Mouse (Mus musculus) liver, embryonic 14.5 days (tissue): ENCODE results near the gene Igfbp2. TPM values are rescaled to one million over a fixed set of nuclear protein-coding genes. Genes with fewer than 3 reads are reported as not detected.

Experiments
- ATAC-seq: fragments of 200-750 bp; cut with Nextera tagmentation; 2 replicates; pipeline ENCODE4 v1.8.0; 2017; ENCODE audit warnings: moderate number of reproducible peaks, mild to moderate bottlenecking, moderate library complexity; ENCODE audit not compliant: insufficient read depth
- DNase-seq, 3 experiments: peaks; one replicate each; pipeline ENCODE4 v3.0.0-alpha.2; 2012 to 2013; ENCODE audit warnings: low read depth in 3 of 3, low spot score in 3 of 3
- H3K27ac ChIP-seq: fragments of 300-500 bp; sonication (generic); 2 replicates; pipeline ENCODE4 v1.5.1; 2014; ENCODE audit warnings: moderate library complexity, mild to moderate bottlenecking, control low read depth, inconsistent platforms
- H3K27me3 ChIP-seq: fragments of 300-500 bp; sonication (generic); 2 replicates; pipeline ENCODE4 v1.6.1; 2014; ENCODE audit warnings: mild to moderate bottlenecking, low read length, moderate library complexity; ENCODE audit not compliant: control insufficient read depth, insufficient read depth
- H3K36me3 ChIP-seq: fragments of 300-500 bp; sonication (generic); replicated peaks from 2 replicates; pipeline ENCODE4 v1.6.1; 2014; ENCODE audit warnings: low read depth; ENCODE audit not compliant: control insufficient read depth, insufficient read depth
- H3K4me1 ChIP-seq, 2 experiments: fragments of 200-500 bp in 1 of 2; fragments of 300-500 bp in 1 of 2; sonication (generic) in 1 of 2; replicated peaks; 2 replicates each; pipeline ENCODE4 v1.6.1; 2012 to 2014; ENCODE audit warnings: antibody characterized with exemption in 1 of 2, inconsistent platforms in 1 of 2, low read length in 1 of 2; ENCODE audit not compliant: control insufficient read depth in 2 of 2, insufficient read depth in 2 of 2
- H3K4me2 ChIP-seq: fragments of 300-500 bp; sonication (generic); 2 replicates; pipeline ENCODE4 v1.6.1; 2014; ENCODE audit warnings: low read depth, mild to moderate bottlenecking, control low read depth, moderate library complexity
- H3K4me3 ChIP-seq, 2 experiments: fragments of 200-500 bp in 1 of 2; fragments of 300-500 bp in 1 of 2; sonication (generic) in 1 of 2; 2 replicates each; pipeline ENCODE4 v1.5.1; 2012 to 2014; ENCODE audit warnings: low read depth in 2 of 2, low read length in 2 of 2, mild to moderate bottlenecking in 2 of 2, control low read depth in 1 of 2, inconsistent platforms in 1 of 2, moderate library complexity in 1 of 2; ENCODE audit not compliant: insufficient read depth in 1 of 2
- H3K9ac ChIP-seq: fragments of 300-500 bp; sonication (generic); replicated peaks from 2 replicates; pipeline ENCODE4 v1.6.1; 2014; ENCODE audit warnings: mild to moderate bottlenecking, control low read depth, moderate library complexity
- H3K9me3 ChIP-seq: fragments of 300-500 bp; sonication (generic); 2 replicates; pipeline ENCODE4 v1.6.1; 2016; ENCODE audit warnings: low read length, mixed read lengths; ENCODE audit not compliant: control insufficient read depth
- CTCF ChIP-seq: IDR thresholded peaks from 2 replicates; pipeline ENCODE4 v1.5.1; 2016; ENCODE audit warnings: antibody characterized with exemption, low read depth, control low read depth
- EP300 ChIP-seq: IDR thresholded peaks from 2 replicates; pipeline ENCODE4 v1.6.1; 2016; ENCODE audit warnings: antibody characterized with exemption, low read depth
- WGBS: fragments of 180-500 bp; shearing (Covaris S2); extraction: QIAGEN DNeasy Blood & Tissue Kit; methylation state at CpG from one replicate; pipeline ENCODE4 v1.1.7; 2014; ENCODE audit not compliant: insufficient replicate concordance; 5-methylcytosine and 5-hydroxymethylcytosine counted together
- polyA plus RNA-seq, 2 experiments: library from polyadenylated mRNA; depleted of rRNA in 1 of 2; stranded (reverse) in 1 of 2; unstranded in 1 of 2; fragments of >200 nt; fragmentation: Nextera tagmentation in 1 of 2; extraction: Ambion mirVana in 1 of 2; gene quantifications; 2 replicates each; pipeline versions ENCODE4 v1.2.1 to v1.2.3; 2012 to 2014

Igfbp2 gene
- polyA plus RNA-seq, 2 experiments = 2.3 to 2.4 TPM

GRCm38 (mm10) chr1:72860502-72860901 lies 36.2 kb downstream of the Igfbp2 start:
- Histone ChIP-seq H3K9me3 (no peaks in the 10 kb centered on the region), H3K9ac (no peak overlapping the region), H3K4me3 (no peak overlapping the region), H3K27ac (no peak overlapping the region), H3K4me1 (no peaks in the 10 kb centered on the region), H3K27me3 (no peaks in the 10 kb centered on the region), H3K4me2 (no peak overlapping the region), H3K36me3 (no peaks in the 10 kb centered on the region)
- WGBS = 45% methylated on average over 2 of the region's 2 CpGs
- ATAC-seq (no peak), DNase-seq (no peak)
- no peak for TF ChIP-seq EP300
- TF ChIP-seq CTCF = no peak

GRCm38 (mm10) chr1:72861702-72862101 lies 37.4 kb downstream of the Igfbp2 start:
- H3K27ac ChIP-seq = no peak overlapping the region
- DNase-seq = no peak
- ATAC-seq = no peak
- H3K4me3 ChIP-seq = no peak overlapping the region
- no peaks in the 10 kb centered on the region for H3K4me1 ChIP-seq
- TF ChIP-seq CTCF (no peak), EP300 (no peak)
- WGBS = 41% methylated on average over 2 of the region's 2 CpGs
- H3K9ac ChIP-seq = no peak overlapping the region
- no peak overlapping the region for H3K4me2 ChIP-seq
- H3K27me3 ChIP-seq = no peaks in the 10 kb centered on the region
- H3K36me3 ChIP-seq = no peaks in the 10 kb centered on the region
- H3K9me3 ChIP-seq = no peaks in the 10 kb centered on the region

- Histone ChIP-seq H3K9me3 (no peaks in the 10 kb centered on the region), H3K9ac (no peak overlapping the region), H3K4me1 (no peaks in the 10 kb centered on the region), H3K27me3 (no peaks in the 10 kb centered on the region), H3K4me2 (no peak overlapping the region), H3K4me3 (no peak overlapping the region), H3K27ac (no peak overlapping the region), H3K36me3 (no peaks in the 10 kb centered on the region)
- DNase-seq (no peak), ATAC-seq (no peak)
- TF ChIP-seq EP300 (no peak), CTCF (no peak)
- WGBS = 76% methylated on average over 21 of the region's 21 CpGs
Measured at GRCm38 (mm10) chr1:72862248-72862647, 37.9 kb downstream of the Igfbp2 start.

- TF ChIP-seq CTCF = no peak
- H3K4me1 ChIP-seq = no peaks in the 10 kb centered on the region
- no peaks in the 10 kb centered on the region for H3K9me3 ChIP-seq
- ATAC-seq (no peak), DNase-seq (no peak)
- no peaks in the 10 kb centered on the region for H3K27me3 ChIP-seq
- no peak overlapping the region for H3K4me2 ChIP-seq
- H3K9ac ChIP-seq = no peak overlapping the region
- no peak overlapping the region for H3K27ac ChIP-seq
- WGBS = 65% methylated on average over 8 of the region's 8 CpGs
- H3K36me3 ChIP-seq = no peaks in the 10 kb centered on the region
- no peak overlapping the region for H3K4me3 ChIP-seq
Measured at GRCm38 (mm10) chr1:72863692-72864091, 39.4 kb downstream of the Igfbp2 start.

GRCm38 (mm10) chr1:72864272-72864671 lies 40.0 kb downstream of the Igfbp2 start:
- Histone ChIP-seq H3K36me3 (no peaks in the 10 kb centered on the region), H3K9me3 (no peaks in the 10 kb centered on the region), H3K9ac (no peak overlapping the region), H3K27ac (no peak overlapping the region), H3K4me3 (no peak overlapping the region), H3K4me2 (no peak overlapping the region), H3K4me1 (no peaks in the 10 kb centered on the region), H3K27me3 (no peaks in the 10 kb centered on the region)
- ATAC-seq = no peak
- 78% methylated on average over 3 of the region's 3 CpGs for WGBS
- no peak for DNase-seq
- TF ChIP-seq EP300 (no peak), CTCF (no peak)

GRCm38 (mm10) chr1:72865900-72866299 lies 41.6 kb downstream of the Igfbp2 start:
- WGBS = 32% methylated on average over 6 of the region's 6 CpGs
- H3K4me2 ChIP-seq = no peak overlapping the region
- ATAC-seq (no peak), DNase-seq (peak in 2 of 3 experiments; percentile 22 to 26)
- no peak overlapping the region for H3K27ac ChIP-seq
- H3K27me3 ChIP-seq = peaks cover 6% of the 10 kb centered on the region; the same call in 1 of the 2 replicates
- H3K9ac ChIP-seq = no peak overlapping the region
- no peaks in the 10 kb centered on the region for H3K4me1 ChIP-seq
- TF ChIP-seq CTCF (peak; percentile 93), EP300 (no peak)
- no peak overlapping the region for H3K4me3 ChIP-seq
- no peaks in the 10 kb centered on the region for H3K9me3 ChIP-seq
- H3K36me3 ChIP-seq = no peaks in the 10 kb centered on the region
